Mouse (Mus musculus) central nervous system, embryonic 11.5 days (tissue): Measurements from ENCODE around the gene Slain2. TPM values are rescaled to one million over a fixed set of nuclear protein-coding genes. Genes with fewer than 3 reads are reported as not detected.

Experiments
- polyA plus RNA-seq: library from polyadenylated mRNA; depleted of rRNA; stranded (reverse); fragments of >200 nt; gene quantifications from 2 replicates; pipeline ENCODE4 v1.2.3, GENCODE M21; 2012; rRNA removed

Slain2 gene
- 17.2 and 27.9 TPM in 2 replicates for polyA plus RNA-seq

DNA sequence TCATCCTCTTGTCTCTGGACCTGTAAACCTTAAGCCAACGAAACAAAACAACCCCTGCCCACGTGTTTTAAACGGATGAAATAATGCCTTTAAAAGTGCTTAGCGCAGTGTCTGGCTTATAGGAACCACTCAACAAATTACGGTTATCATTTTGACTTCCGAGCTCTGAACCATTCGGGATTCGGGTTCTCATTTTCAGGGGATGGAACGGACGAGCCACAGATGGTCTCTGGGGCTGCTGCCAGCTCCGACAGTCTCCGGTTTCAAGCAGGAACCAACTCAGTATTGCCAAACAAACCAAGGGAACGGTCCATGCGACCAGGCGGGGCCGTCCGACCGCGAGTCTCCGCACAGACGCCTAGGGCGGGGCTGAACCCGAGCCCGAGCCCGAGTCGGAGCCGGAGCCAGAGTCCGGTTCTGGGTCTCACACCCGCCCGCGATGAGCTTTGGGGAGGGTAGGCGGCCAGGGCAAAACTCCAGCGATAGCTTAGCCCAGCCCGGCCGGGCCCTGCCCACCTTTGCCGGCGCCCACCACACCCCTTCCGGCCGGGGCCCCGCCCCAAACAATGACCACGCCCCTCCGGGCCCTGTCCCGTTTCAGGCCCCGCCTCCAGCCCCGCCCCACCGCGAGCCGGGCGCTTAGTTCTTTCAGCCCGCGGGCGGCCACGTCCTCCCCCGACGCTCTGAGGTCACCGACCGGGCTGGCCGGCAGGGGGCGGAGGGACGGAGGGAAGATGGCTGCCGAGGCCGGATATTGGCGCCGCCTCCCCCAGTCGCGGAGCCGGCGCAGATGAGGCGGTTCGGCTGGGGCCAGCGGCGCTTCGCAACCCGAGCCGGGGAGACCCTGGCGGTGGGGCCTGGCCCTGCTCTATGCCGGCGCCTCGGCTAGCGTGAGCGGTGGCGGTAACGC is at the start of gene Slain2:
TSS of gene Slain2 (plus strand) at position 657 of the 910 bp plus-strand sequence.

DNA sequence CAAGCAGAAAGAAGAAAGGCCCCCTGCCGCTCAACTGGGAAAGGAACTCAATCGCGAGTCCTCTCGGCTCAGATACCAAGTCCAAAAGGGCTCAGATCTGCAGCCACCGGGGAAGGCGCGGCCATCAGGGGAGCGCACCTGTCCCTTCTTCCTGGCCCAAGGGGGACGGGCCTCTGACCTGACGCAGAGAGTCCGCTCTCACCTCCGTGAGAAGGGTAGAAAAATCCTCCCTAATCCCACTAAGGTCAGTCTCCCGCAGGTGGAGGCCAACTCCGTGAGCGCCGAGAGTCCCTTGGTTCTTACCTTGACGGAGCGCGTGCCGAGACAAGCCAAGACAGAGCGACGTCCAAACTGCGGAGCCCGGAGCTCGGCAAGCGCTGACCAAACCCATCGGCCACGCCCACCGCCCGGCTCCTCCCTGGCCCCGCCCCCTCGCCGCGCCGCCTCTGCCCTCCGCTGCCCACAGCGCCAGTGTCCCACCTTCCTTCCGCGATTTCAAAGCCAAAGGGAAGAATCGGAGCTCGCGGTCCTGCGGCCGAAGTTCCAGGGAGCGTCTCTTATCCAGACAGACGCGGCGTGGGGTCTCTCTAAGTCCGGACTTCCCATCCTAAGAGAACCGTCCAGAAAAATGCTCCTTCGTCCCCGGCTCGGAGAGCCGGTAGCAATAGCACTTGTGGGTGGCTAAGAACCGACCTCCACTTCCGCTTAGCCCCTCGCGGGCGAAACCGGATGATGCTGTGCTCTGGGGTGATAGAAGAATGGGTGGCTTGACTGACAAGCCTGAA is 45.8 kb upstream of the Slain2 start, which contains the start of gene Tec:
TSS of gene Tec (minus strand) at position 393 of the 785 bp plus-strand sequence.

DNA sequence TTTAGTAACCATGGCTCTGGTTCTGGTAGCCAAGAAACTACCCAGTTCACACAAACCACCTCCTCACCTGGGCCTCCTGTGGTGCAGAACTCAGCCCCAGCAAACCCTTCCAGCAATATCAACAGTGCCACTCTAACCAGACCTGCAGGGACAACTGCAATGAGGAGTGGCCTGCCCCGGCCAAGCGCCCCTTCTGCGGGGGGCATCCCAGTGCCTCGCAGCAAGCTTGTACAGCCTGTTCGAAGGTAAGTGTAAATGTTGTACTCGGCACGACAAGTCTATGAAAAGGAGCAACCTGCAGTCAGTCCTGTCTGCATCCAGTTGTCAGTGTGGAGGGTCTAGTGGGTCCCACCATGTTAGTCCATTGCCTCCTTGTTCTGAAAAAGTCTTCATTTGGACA is 60.5 kb downstream of the Slain2 start, which contains the start of gene Gm10135:
TSS of gene Gm10135 (minus strand) at position 101 of the 400 bp plus-strand sequence.

DNA sequence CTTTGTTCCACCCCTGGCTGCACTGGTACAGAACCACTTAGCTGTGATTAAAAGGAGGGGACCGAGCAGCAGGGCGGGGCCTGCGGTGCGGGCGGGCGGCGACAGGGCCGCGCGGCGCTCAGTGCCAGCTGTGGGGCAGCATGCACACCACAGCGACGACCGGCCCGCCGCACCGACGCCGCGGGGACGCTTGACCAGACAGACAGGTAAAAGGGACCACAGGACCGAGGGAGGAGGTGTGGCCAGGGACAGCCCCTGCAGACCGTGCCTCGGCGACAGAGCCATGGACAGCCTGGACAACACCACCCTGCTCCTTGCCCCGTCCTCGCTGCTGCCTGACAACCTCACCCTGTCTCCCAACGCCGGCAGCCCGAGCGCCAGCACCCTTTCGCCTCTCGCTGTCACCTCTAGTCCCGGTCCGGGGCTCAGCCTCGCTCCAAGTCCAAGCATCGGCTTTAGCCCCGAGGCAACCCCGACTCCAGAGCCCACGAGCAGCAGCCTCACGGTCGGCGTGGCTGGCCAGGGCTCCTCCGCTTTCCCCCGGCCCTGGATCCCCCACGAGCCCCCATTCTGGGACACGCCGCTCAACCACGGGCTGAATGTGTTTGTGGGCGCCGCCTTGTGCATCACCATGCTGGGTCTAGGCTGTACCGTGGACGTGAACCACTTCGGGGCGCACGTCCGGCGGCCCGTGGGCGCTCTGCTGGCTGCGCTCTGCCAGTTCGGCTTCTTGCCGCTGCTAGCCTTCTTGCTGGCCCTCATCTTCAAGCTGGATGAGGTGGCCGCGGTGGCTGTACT is 92.9 kb downstream of the Slain2 start, which contains the start of gene Slc10a4:
TSS of gene Slc10a4 (plus strand) at position 100 of the 798 bp plus-strand sequence.

Other genes with a start within 250 kb of the Slain2 start
- 0.02 and 0.04 TPM in 2 replicates for gene Txk, start 161.5 kb upstream of the Slain2 start, polyA plus RNA-seq
- 3.7 and 4.4 TPM in 2 replicates for gene Tec, start 45.8 kb upstream of the Slain2 start, polyA plus RNA-seq
- gene Gm10135, start 60.4 kb downstream of the Slain2 start, polyA plus RNA-seq = not detected in 2 replicates
- gene Slc10a4, start 92.6 kb downstream of the Slain2 start, polyA plus RNA-seq = 5.2 and 9.3 TPM in 2 replicates